Mouse (Mus musculus) testis, postnatal 14 days (tissue): ENCODE measurements around the gene Sdhc.
"Not testable (repeated sequence)": the region's sequence is repeated elsewhere in the genome, so short reads cannot be mapped to it uniquely, and the experiment has no call there.

Source experiments
- DNase-seq: peaks from one replicate; pipeline ENCODE4 v3.0.0; 2021; ENCODE audit warnings: low spot score

Sdhc gene

DNA sequence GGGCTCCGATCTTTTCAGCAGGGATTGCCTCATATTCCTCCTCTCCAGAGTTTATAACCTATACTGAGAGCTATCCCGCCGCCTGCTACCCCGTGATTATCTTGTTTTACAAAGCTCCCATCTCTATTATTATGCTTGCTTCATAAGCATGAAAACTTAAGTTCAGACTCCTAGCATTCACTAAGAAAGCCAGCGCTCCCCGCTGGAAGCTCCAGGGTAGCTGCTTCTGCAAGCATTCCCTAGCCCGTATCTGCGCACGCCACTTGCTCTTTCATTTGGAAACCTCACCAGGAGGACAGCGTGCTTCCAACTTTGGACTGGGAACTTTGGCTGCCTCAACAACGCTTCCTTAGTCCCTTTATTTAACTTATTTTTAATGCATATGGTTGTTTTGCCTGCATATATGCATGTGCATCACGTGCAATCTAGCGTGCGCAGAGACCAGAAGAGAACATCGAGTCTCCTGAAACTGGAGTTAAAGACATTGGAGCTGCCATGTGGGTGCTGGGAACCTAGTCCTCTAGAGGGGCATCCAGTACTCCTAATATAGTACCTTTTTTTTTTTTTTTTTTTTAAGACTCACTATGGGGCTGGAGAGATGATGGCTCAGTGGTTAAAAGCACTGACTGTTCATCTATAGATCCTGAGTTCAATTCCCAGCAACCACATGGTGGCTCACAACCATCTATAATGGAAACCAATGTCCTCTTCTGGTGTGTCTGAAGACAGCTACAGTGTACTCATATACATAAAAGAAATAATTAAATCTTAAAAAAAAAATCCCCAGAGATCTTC lies 38.4 kb downstream of the Sdhc start:
- peak; percentile 40 for DNase-seq

DNA sequence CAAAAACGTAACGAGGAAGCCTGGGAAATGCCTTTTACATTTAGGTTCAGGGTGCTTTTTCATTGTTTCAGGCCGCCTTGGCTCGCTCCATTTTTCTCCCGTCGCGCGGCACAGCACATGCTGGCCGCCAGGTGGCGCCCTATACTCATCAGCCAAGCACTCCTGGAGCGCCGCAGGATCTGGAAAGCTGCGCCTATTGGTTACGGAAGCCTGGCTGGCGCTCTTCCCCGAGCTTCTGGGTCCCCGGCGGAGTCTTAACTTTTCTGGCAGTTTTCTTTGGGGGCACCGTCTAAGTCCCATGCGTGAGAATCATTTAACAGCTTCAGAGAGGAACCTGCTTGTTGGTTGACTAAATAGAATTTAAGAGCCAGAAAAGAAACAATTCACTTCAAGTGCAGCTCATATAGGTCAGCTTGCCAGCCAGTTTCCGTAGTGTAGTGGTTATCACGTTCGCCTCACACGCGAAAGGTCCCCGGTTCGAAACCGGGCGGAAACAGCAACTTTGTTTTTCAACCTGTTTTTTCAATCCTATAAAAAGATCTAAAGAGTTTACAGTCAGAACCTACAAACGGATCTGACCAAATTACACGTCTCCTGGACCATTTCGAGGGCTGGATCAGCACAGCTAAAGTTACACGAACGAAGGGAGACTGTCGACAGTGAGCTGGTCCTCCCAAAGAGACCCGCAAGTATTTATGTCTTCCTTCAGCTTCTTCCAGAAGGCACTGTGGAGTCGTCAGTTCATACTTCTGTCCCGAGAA lies 39.2 kb downstream of the Sdhc start:
- DNase-seq = peak; percentile 90

- no peak for DNase-seq
Measured at GRCm38 (mm10) chr1:171110659-171111019, 39.8 kb downstream of the Sdhc start.

DNA sequence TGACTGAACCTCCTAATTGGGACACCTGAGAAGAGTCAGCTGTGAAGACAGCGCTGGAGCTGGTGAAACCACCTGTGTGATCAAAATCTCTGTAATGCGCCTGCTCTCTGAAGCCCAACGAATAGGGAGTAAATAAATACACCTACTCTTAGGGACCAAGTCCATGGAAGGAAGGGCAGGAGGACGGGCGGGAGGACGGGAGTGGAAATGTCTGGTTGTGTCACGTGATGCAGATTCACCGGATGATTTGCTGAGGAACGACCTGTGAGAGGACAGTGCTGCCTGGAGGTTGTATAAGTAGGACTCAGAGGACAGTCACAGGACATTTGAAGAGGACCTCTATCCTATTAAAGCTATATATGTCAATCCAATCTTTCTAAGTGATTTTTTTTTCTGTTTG lies 40.8 kb downstream of the Sdhc start:
- no peak for DNase-seq

- DNase-seq = peak; percentile 74
Measured at GRCm38 (mm10) chr1:171105226-171105625, 45.2 kb downstream of the Sdhc start.

GRCm38 (mm10) chr1:171103179-171103840 lies 47.1 kb downstream of the Sdhc start:
- DNase-seq = no peak

GRCm38 (mm10) chr1:171102547-171103177 lies 47.7 kb downstream of the Sdhc start:
- DNase-seq = peak; percentile 78

- peak; percentile 81 for DNase-seq
Measured at GRCm38 (mm10) chr1:171101733-171102546, 48.5 kb downstream of the Sdhc start.

DNA sequence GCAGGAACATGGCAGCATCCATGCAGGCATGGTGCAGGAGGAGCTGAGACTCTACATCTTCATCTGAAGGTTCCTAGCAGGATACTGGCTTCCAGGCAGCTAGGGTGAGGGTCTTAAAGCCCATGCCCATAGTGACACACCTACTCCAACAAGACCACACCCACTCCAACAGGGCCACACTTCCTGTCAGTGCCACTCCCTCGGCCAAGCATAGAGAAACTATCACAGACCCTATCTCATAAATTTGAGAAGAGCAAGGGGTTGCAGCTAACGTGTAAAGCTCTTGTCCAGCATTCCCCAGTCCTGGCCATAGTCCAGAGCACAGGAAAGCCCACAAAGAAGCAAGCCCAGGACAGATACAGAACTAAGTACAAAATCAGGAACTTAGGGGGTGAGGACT lies 49.4 kb downstream of the Sdhc start:
- DNase-seq = no peak

- no peak for DNase-seq
Measured at GRCm38 (mm10) chr1:171097612-171098011, 52.8 kb downstream of the Sdhc start.

- DNase-seq = no peak
Measured at GRCm38 (mm10) chr1:171097136-171097535, 53.3 kb downstream of the Sdhc start.

DNA sequence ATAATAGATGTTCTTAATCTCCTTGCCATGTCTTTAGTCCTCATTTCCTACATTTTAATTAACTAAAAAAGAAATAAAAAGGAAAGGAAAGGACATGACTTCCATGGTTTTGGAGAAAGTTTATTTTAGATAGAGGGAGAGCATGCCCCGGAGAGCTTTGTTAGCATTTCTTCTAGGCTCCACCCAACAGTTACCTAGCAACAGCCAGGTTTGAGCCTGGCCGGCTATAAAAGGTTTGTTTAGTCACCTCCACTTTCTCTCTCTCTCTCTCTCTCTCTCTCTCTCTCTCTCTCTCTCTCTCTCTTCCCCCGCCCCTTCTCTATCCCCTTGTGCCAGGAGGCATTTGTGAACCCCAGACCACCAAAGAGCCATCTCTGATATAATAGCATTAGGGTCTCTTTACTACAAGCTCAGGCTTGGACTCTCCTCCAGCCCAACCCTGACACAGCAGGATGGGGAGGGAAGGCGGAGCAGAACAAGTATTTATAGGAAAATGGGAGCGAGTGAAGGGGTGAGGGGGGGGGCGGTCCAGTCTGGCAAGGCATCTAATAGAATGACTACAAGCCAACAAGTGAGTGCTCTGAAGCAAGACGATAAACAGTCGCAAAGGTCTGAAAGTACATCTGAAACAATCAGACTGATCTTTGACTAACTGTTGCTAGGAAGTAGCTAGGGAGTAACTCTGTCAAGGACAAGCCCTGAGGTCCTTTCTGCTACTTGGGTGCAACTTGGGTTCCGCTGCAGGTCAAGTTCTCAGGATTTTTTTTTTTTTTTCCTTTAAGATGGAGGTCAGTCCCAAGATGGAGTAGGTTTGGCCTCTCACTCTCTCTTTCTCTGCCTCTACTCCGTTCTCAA lies 54.1 kb downstream of the Sdhc start:
- no peak for DNase-seq

DNA sequence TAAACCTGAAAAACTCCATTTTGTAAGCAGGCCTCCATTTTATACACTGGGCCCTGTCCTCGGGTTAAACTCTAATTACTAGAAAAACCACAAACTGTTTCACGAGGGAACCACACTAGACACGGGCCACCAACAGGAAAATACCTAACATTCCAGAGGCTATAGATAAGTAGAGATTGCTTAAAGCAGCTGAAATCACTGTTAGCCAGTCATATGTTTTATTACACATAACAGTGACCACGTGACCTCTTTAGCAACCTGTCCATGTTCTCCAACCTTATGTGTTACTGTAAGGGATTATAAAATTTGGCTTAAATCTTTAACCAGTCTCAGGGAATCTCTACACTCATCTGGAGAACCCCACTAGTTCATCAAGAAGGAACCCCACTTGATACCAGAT lies 56.0 kb downstream of the Sdhc start:
- DNase-seq = no peak

- DNase-seq = no peak
Measured at GRCm38 (mm10) chr1:171090761-171091160, 59.6 kb downstream of the Sdhc start.

DNA sequence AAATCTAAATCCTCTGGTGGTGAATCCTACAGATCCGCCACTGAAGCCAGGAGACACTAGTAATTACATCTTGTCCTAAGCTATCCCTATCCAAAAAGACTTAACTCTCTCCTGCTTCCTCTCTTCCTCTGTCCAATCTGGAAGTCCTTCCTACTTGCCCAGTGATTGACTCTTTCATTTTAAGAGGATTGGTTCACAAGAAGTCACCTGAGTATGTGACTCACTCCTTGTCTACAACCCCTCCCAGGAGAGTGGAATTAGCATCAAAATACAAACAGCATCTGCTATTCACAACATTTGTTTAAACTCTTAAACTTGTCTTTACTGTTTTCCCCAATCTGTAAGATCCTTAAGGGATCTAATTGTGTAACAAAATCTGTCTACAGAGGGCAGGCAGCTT lies 60.5 kb downstream of the Sdhc start:
- no peak for DNase-seq

GRCm38 (mm10) chr1:171088237-171088869 lies 62.0 kb downstream of the Sdhc start:
- DNase-seq = not testable (repeated sequence)

- DNase-seq = no peak
Measured at GRCm38 (mm10) chr1:171085718-171086117, 64.7 kb downstream of the Sdhc start.

DNA sequence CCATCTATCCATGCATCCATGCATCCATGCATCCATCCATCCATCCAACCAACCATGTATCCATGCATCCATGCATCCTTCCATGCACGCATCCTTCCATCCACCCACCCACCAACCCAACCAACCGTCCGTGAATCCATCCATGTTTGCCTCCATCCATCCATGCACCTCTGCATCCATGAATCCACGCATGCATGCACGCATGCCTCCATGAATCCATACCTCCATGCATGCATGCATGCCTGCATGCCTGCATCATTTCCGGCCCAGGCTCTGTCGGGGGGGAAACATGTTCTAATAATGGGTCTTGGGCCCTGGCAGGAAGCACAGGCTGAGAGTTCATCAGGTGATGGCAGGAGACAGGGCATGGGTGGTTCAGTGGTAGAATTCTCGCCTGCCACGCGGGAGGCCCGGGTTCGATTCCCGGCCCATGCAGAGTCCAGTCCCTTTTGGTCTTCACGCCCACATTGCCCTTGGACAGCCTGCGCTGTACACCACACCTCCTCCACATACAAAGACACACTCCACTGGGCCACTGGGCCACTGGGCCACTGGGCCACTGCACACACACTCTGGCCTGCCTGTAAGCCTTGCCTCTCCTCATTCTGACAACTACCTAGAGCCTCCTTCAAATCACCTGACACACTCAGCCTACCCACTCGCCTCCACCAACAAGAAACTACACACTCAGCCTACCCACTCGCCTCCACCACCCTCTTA lies 68.7 kb downstream of the Sdhc start:
- DNase-seq = peak; percentile 60

DNA sequence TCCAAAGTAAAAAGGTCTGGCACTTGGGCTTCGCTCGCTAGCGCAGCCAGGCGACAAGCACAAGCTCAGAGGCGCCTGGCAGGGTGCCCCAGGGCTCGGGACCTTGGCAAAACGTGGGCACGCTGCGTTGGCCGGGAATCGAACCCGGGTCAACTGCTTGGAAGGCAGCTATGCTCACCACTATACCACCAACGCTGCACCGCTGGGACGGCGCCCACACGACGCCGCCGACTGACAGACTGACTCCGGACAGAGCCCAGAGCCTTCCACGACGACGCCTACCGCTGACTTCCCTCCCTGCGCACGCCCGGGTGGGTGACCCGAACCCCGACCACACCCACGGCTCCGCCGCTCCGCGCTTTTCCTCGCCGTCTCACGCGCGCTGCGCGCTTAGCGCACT lies 70.6 kb downstream of the Sdhc start:
- DNase-seq = not testable (repeated sequence)
